Mouse (Mus musculus): Measurements from ENCODE around the gene A330070K13Rik.

GRCm38 (mm10) chr5:130335462-130335861 is 49.0 kb downstream of the A330070K13Rik start:
- TF ChIP-seq GATA1 (IDR thresholded peaks at IDR 0.05; ENCODE audit: borderline replicate concordance, low read length) (no peak), FLI1 (IDR thresholded peaks at IDR 0.05; ENCODE audit: low read length) (no peak)

Measured in megakaryocyte, embryonic 14.5 days (primary cell).